Mouse (Mus musculus) midbrain, embryonic 16.5 days (tissue): ENCODE measurements around the gene Crybg3. TPM values are rescaled to one million over a fixed set of nuclear protein-coding genes. Genes with fewer than 3 reads are reported as not detected.
"Not testable (repeated sequence)": the region's sequence is repeated elsewhere in the genome, so short reads cannot be mapped to it uniquely, and the experiment has no call there.

Experiments used
- ATAC-seq: fragments of 200-750 bp; cut with Nextera tagmentation; 2 replicates; pipeline ENCODE4 v1.8.0; 2017; ENCODE audit warnings: moderate TSS enrichment
- H3K27ac ChIP-seq: fragments of 300-500 bp; sonication (generic); 2 replicates; pipeline ENCODE4 v1.5.1; 2014; ENCODE audit warnings: mild to moderate bottlenecking, low read length, mixed read lengths
- H3K27me3 ChIP-seq: fragments of 300-500 bp; sonication (generic); 2 replicates; pipeline ENCODE4 v1.6.1; 2014; ENCODE audit warnings: low read depth, low read length, mixed read lengths; ENCODE audit not compliant: control insufficient read depth, insufficient read depth
- H3K36me3 ChIP-seq: fragments of 300-500 bp; sonication (generic); 2 replicates; pipeline ENCODE4 v1.6.1; 2014; ENCODE audit warnings: mild to moderate bottlenecking, low read length, moderate library complexity, mixed read lengths; ENCODE audit not compliant: control insufficient read depth, insufficient read depth
- H3K4me1 ChIP-seq: fragments of 300-500 bp; sonication (generic); 2 replicates; pipeline ENCODE4 v1.6.1; 2014; ENCODE audit warnings: mild to moderate bottlenecking, low read length, mixed read lengths; ENCODE audit not compliant: control insufficient read depth, insufficient read depth
- H3K4me2 ChIP-seq: fragments of 300-500 bp; sonication (generic); 2 replicates; pipeline ENCODE4 v1.6.1; 2014; ENCODE audit warnings: mild to moderate bottlenecking, low read length, mixed read lengths
- H3K4me3 ChIP-seq: fragments of 300-500 bp; sonication (generic); 2 replicates; pipeline ENCODE4 v1.5.1; 2014; ENCODE audit warnings: low read depth, mild to moderate bottlenecking, low read length, moderate library complexity, mixed read lengths
- H3K9ac ChIP-seq: fragments of 300-500 bp; sonication (generic); 2 replicates; pipeline ENCODE4 v1.6.1; 2014; ENCODE audit warnings: low read depth, low read length, mixed read lengths
- H3K9me3 ChIP-seq: fragments of 300-500 bp; sonication (generic); replicated peaks from 2 replicates; pipeline ENCODE4 v1.6.1; 2014; ENCODE audit warnings: mild to moderate bottlenecking, low read length, mixed read lengths; ENCODE audit not compliant: control insufficient read depth, poor library complexity, severe bottlenecking
- WGBS: fragments of 180-500 bp; shearing (Covaris S2); extraction: QIAGEN DNeasy Blood & Tissue Kit; methylation state at CpG from one replicate; pipeline ENCODE4 v1.1.7; 2014; 5-methylcytosine and 5-hydroxymethylcytosine counted together
- polyA plus RNA-seq: library from polyadenylated mRNA; unstranded; fragments of >200 nt; fragmentation: Nextera tagmentation; extraction: Ambion mirVana; gene quantifications from 2 replicates; pipeline ENCODE4 v1.2.1, GENCODE M21; 2015

The Crybg3 gene
- polyA plus RNA-seq, 1 experiment from 2014 or later = 2.7 TPM

DNA sequence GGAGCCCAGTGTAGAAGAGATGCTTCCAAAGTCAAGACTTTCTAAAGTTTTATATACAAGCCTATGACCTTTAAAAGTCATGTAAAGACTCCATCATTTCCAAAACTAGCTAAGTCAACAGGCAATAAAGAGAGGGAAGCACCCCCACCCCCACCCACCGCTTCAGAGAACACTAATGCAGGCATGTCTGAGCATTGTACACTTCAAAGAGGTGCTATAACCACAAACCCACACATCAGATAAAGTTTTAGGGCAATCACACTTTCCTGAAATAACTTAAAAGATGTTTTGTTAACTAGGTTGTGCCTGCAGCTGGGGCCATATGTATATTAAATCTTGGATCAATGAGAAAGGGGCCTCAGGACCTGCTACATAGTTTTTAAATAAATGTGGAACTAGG lies 130.9 kb downstream of the Crybg3 start:
- 95% methylated on average over 1 of the region's 1 CpGs for WGBS
- no peak overlapping the region for H3K4me2 ChIP-seq
- 0 out of 2 replicates have a peak, but pooled peaks cover 6% of the 10 kb centered on the region for H3K4me1 ChIP-seq
- no peak overlapping the region for H3K4me3 ChIP-seq
- no peaks in the 10 kb centered on the region for H3K36me3 ChIP-seq
- no peaks in the 10 kb centered on the region for H3K27me3 ChIP-seq
- 0 out of 2 replicates have a peak, but pooled peaks cover 2% of the 10 kb centered on the region for H3K9me3 ChIP-seq
- H3K9ac ChIP-seq = no peak overlapping the region
- ATAC-seq = no peak
- H3K27ac ChIP-seq = no peak overlapping the region

DNA sequence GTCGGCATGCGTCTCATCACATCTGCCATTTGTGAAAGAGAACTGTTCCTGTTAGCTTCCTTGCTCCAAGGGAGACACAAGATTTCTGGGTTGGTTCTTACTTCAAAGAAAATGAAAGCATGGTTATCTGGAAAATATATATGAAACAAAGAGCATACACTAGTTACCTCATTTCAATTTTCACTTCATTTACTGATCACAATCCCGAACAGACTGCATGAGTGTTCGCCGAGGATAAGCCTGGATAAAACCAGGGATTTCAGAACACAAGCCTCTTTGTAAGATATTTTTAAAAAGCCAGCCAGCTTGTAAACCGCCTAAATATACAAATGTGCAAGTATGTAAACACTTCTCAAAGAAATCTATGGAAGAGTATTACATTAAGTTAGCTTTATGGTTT lies 136.8 kb downstream of the Crybg3 start:
- no peak for ATAC-seq
- Histone ChIP-seq H3K4me3 (no peak overlapping the region), H3K27me3 (no peaks in the 10 kb centered on the region), H3K9ac (no peak overlapping the region), H3K4me1 (no peaks in the 10 kb centered on the region), H3K4me2 (no peak overlapping the region), H3K27ac (no peak overlapping the region), H3K9me3 (0 out of 2 replicates have a peak, but pooled peaks cover 5% of the 10 kb centered on the region), H3K36me3 (no peaks in the 10 kb centered on the region)
- WGBS = 91% methylated on average over 6 of the region's 6 CpGs

DNA sequence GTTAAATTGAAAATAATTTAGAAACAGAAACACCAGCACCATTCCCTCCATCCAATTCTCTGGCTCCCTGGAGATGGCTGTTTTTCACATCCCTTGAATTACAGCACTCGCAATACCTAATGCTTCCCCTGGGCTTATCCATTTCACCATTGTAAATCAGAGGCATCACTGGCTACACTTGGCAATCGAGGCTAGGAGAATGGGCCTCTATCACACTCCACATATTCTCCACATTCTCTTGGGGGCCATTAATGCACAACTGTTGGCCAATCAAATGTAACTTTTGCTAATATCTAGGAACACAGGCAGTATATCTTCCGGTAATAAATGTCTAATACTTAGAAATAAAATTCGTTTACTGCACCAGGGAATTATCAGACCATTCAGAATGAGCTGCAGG lies 137.2 kb downstream of the Crybg3 start:
- no peak overlapping the region for H3K9ac ChIP-seq
- H3K9me3 ChIP-seq = 0 out of 2 replicates have a peak, but pooled peaks cover 5% of the 10 kb centered on the region
- ATAC-seq = no peak
- no peaks in the 10 kb centered on the region for H3K4me1 ChIP-seq
- no peak overlapping the region for H3K4me2 ChIP-seq
- H3K36me3 ChIP-seq = no peaks in the 10 kb centered on the region
- H3K27ac ChIP-seq = no peak overlapping the region
- WGBS = 82% methylated on average over 4 of the region's 4 CpGs
- H3K4me3 ChIP-seq = no peak overlapping the region
- H3K27me3 ChIP-seq = no peaks in the 10 kb centered on the region

DNA sequence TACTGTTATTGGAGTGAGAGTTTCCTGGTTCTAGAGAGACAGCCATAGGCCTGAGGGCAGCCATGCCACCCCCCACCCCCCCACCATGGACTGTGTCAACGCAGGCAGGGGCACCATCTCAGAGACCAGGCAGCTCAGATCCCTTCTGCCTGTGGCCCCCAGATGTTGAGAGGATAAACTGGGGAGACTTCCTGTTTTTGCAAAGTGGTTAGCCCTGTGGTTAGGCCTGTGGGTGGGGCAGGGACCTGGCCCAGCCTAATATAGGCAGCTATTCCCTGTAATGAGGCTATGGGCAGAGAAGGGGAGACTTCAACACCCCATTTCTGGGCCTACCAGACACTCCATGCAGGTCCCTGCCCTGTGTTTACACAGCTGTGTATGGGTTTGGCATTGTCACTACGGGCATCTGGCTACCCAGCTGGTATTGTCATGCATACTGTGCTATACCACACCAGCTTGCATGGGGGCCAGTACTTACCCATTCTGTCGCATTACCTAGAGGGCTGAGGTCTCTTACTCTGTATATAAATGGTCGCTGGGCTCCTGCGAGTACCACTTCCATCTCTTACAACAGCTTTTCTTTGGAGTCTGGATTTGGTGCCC lies 141.4 kb downstream of the Crybg3 start:
- 87% methylated on average over 5 of the region's 5 CpGs for WGBS
- not testable (repeated sequence) for H3K27ac ChIP-seq, H3K4me2 ChIP-seq, H3K9me3 ChIP-seq, H3K27me3 ChIP-seq, H3K4me1 ChIP-seq, H3K4me3 ChIP-seq, H3K36me3 ChIP-seq, H3K9ac ChIP-seq, ATAC-seq

DNA sequence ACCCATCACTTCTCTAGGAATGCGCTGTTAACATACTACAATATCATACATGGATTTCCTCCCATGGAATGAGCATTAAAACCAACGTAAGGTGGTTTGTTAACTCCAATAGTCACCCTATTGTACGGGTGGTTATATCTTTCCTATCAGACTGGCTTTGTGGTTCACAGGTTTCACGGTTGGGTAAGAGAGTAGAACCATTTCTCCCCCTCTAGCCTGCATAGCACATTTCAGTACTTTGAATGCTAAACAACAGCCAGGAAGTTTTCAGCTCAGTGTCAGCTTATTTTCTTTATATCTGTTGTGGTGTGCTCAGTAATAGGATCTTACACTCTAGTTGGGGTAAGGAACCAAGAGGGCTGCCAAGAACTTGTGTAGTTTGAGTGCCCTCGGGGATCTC lies 149.0 kb downstream of the Crybg3 start:
- Histone ChIP-seq H3K4me2 (no peak overlapping the region), H3K4me1 (no peaks in the 10 kb centered on the region), H3K9me3 (no peaks in the 10 kb centered on the region), H3K9ac (no peak overlapping the region), H3K27ac (no peak overlapping the region), H3K4me3 (no peak overlapping the region), H3K36me3 (no peaks in the 10 kb centered on the region), H3K27me3 (no peaks in the 10 kb centered on the region)
- WGBS = 83% methylated on average over 5 of the region's 5 CpGs
- no peak for ATAC-seq

DNA sequence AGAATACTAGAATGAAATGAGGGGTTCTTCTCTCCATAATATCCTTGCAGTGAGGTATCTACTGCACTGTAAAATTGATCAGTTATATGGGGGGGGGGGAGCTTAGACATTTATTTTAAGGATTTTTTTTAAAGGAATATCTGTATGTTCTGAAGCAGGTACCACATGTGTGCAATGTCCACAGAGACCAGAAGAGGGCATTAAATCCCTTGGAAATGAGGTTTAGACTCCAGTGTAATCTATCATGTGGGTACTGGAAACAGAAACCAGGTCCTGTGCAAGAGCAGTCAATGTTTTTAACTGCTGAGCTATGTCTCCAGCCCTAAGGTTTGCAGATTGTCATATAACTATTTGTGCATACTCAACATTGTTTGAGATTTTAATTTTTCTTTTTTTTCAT lies 151.7 kb downstream of the Crybg3 start:
- Histone ChIP-seq H3K36me3 (no peaks in the 10 kb centered on the region), H3K9ac (no peak overlapping the region), H3K27me3 (no peaks in the 10 kb centered on the region), H3K4me2 (no peak overlapping the region), H3K4me3 (no peak overlapping the region), H3K9me3 (no peaks in the 10 kb centered on the region), H3K4me1 (no peaks in the 10 kb centered on the region), H3K27ac (no peak overlapping the region)
- ATAC-seq = no peak

DNA sequence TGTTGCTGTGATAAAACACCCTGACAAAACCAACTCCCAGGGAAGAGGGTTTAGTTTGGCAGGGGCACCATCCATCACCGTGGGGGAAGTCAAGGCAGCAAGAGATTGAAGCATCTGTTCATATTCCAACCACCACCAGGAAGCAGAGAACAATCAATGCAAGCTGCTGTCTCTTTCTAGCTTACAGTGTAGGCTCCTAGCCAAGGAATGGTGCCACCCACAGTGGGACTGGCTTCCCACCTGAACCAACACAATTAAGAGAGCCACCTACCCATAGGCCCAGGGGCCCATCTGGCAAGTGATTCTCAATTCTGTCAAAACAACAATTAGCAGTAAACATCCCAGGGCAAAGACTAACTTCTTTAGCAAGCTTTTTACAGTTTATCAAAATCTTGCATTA lies 152.6 kb downstream of the Crybg3 start:
- Histone ChIP-seq H3K4me1 (no peaks in the 10 kb centered on the region), H3K9me3 (no peaks in the 10 kb centered on the region), H3K4me2 (no peak overlapping the region), H3K36me3 (no peaks in the 10 kb centered on the region), H3K27ac (no peak overlapping the region), H3K27me3 (no peaks in the 10 kb centered on the region), H3K4me3 (no peak overlapping the region), H3K9ac (no peak overlapping the region)
- no peak for ATAC-seq
- 81% methylated on average over 1 of the region's 1 CpGs for WGBS

DNA sequence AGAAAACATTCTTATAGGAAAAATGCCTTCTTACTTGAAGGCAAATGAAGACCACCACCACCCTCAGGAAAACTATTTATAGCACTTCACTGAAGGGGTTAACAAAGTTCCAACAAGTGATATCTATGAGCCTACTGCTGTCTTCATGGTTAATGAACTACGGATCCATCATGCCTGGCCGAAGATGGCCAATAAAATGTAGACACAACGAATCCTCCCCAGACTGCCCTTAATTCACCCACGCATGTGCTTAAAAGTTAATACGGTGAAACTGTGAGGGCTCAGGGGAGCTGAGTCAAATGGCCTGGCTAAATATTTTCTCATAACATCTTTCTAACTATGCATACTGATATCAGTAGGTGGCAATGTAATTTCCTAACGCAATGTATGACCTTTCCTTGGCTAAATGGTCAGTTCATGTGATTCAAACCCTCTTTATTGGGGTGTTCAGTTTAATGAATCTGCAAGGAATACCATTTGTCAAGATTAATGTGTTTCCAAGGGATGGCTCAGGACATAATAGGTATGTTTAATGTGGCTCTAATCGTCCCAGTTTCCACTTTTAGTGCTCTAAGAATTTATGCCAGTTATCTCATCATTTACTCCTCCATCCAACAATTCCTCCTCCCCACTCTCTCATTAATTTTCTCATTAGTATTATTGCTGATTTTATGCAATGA lies 155.8 kb downstream of the Crybg3 start:
- no peak overlapping the region for H3K9ac ChIP-seq
- H3K36me3 ChIP-seq = no peaks in the 10 kb centered on the region
- no peak overlapping the region for H3K27ac ChIP-seq
- H3K4me2 ChIP-seq = no peak overlapping the region
- no peak for ATAC-seq
- H3K4me3 ChIP-seq = no peak overlapping the region
- WGBS = 87% methylated on average over 7 of the region's 7 CpGs
- H3K4me1 ChIP-seq = no peaks in the 10 kb centered on the region
- H3K9me3 ChIP-seq = no peaks in the 10 kb centered on the region
- H3K27me3 ChIP-seq = no peaks in the 10 kb centered on the region
